Mouse (Mus musculus): ENCODE measurements around the gene Otulin.

Otulin gene

DNA sequence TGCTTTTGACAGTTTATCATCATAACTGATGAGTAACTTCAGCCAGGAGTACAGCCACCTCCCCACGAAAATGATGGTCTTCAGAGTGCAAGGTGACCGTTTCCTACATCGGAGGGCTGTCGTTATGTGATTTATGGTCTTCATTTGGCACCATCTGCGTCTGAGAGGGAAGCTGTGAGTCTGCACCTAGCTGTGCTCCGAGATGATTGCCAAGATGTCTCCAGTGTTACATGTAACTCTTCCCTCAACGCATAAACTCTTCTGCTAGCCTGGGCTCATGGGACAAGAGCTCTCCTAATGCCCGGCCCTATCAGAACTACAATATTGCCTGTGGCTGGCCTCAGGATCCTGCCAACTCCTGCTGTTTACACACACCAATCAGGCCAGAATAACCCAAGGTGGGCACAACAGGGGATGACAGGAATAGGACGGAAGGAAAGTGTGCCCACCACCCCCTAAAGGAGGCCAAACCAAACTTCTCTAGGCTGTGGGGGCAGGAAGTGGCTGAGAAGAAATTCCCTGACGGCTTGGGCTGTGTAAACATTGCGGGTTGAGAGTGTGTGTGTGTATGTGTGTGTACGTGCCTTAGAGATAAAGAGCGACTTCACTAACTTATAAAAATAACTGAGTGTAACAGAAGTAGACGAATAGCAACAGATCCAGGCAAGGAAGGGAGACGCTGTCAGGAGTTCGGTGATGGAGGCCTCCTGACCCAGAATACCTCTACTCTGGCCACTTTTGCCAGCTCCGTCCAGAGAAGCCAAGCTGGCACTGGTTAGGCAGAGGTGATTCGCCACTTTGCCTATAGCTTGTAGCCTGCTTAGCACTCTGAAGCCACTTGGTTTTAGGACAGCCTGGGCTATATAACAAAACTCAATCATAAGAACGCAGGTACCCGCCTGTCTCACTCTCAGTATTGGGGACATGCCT lies 126.4 kb downstream of the Otulin start:
- DNase-seq (ENCODE audit: low spot score in 2 of 2) = no peak

- DNase-seq (ENCODE audit: low spot score in 2 of 2) = no peak
These were observed 127.3 kb downstream of the Otulin start for GRCm38 (mm10) chr15:27503221-27503620.

DNA sequence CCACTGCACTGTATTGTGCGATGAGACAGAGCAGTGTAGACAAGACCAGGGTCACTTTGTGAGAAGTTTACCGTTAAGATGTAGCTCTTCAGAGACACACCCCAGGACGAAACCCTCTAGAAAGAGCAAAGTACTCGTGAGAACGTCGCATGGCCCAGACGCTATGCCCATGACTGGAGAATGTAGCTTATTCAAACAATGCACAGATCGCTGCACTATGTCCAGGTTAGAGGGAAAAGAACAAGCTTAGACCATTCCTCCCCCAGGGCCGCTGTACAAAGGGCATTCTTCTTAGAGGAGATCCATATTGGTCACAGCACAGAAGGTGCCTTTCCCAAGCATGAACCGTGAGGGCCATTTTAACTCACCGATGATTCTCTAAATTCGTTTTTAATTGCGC lies 128.2 kb downstream of the Otulin start:
- no peak for DNase-seq (ENCODE audit: low spot score in 2 of 2)

DNA sequence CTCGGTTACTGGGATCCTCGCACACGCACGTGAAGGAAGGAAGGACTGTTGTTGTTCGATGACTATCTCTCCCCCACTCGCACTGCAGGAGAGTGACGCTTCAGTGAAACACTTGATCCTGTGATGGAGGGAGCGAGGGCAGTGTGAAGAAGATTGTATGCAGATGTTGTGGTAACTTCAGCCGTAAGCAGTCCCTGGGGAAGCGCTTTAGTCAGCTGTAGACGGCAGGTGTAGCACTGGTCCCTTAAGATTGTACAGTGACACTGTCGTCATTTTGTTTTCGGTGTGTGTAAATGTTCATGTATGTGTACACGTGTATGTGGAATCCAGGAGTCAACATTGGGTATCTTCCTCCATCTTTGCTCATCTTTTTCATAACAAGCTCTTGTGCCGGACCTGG lies 130.1 kb downstream of the Otulin start:
- DNase-seq (ENCODE audit: low spot score in 2 of 2) = no peak

DNA sequence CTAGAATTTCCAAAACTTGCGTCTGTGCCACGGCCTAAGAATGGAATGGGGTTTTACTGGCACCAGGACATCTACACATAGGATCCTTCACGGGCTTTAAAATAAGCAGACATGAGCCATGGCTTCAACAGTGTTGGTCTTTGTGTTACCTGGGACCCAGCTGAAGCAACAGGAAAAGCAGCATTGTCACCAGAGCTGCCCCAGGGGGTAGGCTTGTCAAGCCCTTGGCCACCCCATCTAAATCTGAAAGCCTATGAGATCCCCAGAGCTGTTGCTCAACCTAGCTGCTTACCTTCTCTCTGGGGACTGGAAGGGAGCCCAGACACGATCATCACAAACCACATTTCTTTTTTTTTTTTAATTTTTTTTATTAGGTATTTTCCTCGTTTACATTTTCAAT lies 132.4 kb downstream of the Otulin start:
- DNase-seq (ENCODE audit: low spot score in 2 of 2) = no peak

GRCm38 (mm10) chr15:27497300-27497997 lies 133.0 kb downstream of the Otulin start:
- DNase-seq (ENCODE audit: low spot score in 2 of 2) = no peak

GRCm38 (mm10) chr15:27496596-27497299 lies 133.7 kb downstream of the Otulin start:
- no peak for DNase-seq (ENCODE audit: low spot score in 2 of 2)

DNA sequence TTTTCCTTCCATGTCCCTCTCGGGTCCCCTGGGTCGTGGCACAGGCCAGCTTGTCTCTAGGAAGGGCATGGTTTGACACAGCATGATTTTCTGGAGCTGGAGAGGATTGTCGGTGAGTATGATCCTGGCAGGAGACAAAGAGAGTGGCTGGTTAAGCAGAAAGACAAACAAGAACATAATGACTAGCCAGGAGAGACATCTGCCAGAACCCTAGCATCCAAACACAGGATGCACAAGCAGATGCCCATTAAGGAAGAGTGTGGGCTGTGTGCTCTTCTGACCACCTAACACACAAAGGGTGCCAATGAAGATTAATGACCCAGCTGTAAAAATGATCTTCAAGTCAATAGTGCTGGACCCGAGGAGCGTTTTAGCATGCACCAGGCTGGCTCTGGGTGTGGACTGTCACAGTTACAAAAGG lies 134.5 kb downstream of the Otulin start:
- no peak for DNase-seq (ENCODE audit: low spot score in 2 of 2)

DNA sequence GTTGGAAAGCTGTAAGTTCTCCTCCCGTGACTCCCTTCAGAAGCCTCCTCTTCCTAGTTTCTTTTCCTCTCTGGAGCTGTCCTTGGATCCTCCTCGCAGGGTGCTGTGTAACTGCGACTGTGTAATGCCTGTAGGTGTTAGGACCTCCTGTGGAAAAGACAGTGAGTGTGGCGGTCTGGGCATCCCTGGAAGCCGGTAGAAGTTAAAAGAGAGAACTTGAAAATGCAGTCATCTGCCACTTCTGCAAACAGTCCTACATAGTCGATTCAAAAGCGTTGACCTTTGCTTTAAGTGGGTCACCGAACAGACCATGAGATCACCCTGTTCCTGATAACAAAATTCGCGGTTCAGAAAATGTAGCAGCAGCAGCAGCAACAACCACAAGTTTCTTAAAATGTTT lies 137.0 kb downstream of the Otulin start:
- DNase-seq (ENCODE audit: low spot score in 2 of 2) = no peak

DNA sequence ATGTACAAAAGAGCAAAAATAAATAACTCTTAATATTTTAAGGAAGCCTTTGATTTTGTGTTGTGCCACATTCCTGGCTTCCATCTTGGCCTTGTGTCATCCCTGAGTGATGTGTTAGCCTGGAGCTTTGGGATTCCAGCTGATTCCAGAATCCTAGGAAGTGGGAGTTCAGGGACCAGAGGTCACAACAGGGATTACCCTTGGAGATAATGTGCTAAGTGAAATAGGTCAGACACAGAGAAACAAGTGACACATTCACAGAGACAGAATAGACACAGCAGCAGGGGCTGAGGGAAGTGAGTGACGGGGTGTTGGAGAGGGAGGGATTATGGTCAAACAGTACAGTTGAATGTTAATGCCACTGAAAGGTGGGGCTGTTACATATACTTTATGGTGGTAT lies 137.8 kb downstream of the Otulin start:
- DNase-seq (ENCODE audit: low spot score in 2 of 2) = no peak

Measured in urinary bladder, adult 18-20 months (tissue).